Mouse (Mus musculus): Measurements from ENCODE around the gene Tbxas1.

Gene Tbxas1

DNA sequence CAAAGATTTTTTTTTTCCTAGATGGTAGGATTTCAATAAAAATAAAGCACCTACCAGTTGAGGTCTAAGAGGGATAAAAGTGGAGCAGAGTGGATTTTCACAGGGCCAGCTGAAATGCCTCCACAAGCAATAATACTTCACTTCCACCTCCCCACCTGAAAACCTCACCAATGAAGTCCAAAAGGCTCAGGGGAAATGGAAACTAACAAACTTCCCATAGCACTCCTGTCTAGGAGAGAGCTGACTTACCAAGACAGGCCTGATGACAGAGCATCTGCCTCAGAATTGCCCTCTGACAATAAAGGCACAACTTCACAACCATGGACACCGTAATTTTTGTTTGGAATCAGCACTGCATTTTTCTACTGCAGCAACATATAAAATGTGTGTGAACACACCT is 15.4 kb upstream of the Tbxas1 start:
- DNase-seq (ENCODE audit: low spot score): no peak

GRCm38 (mm10) chr6:38860301-38860700 is 14.9 kb upstream of the Tbxas1 start:
- DNase-seq (ENCODE audit: low spot score): no peak

DNA sequence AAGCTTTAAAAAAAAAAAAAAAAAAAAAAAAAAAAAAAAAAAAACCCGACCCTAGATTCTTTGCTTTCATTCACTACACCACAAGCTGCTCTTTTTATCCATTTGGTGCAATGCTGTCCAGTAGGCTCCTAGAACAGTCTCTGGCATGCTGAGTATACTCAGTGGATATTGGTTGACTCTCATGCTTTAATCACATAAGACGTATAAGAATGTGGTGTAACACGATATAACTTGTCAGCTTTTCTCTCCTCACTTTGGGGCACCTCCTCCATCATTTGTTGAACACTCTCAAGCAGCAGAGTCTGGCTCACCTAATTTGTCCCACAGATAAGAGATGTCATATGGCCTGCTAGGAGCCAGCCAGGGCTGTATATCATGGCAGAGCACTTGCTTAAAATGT is 11.6 kb upstream of the Tbxas1 start:
- DNase-seq (ENCODE audit: low spot score): no peak

DNA sequence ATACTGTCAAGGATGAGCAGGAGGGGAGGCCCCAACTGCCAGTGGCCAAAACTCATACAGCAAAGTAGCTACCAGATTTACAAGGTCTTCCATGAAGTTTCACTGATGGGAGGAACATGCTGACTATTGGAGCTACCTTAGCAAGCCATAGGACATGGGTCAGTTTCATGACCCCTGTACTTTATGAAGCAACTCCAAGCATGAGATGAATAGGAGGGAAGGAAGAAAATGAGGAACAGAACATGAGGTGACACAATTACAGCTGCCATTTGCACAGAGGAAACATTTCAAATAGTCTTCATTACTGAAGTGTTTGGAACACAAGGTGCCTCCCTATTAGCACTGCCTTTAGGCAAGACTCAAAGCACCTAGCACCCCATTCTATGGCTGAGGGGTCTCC is 9.4 kb upstream of the Tbxas1 start:
- no peak for DNase-seq (ENCODE audit: low spot score)

DNA sequence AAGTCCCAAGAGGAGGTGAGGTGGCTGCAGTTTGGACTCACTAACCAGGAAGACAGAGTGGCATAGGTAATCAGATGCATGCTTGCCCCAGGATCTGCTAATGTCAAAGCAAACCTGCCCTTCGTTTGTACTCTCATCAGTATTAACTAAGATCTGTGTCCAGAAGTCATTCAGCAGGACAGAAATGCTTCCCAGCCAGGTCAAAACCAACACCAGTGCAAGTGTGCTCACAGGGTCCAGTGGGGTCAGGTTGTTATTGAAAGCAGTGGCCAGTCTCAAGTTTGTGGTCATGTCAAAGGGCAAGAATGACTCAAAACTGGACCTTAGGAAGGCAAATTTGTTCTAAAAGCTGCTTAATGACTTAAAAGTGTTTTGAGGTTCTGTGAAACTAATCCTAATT is 8.8 kb upstream of the Tbxas1 start:
- no peak for DNase-seq (ENCODE audit: low spot score)

GRCm38 (mm10) chr6:38866761-38867160 is 8.4 kb upstream of the Tbxas1 start:
- DNase-seq (ENCODE audit: low spot score): no peak

- no peak for DNase-seq (ENCODE audit: low spot score)
Measured at GRCm38 (mm10) chr6:38867291-38867690, 7.9 kb upstream of the Tbxas1 start.

- DNase-seq (ENCODE audit: low spot score): no peak
Measured at GRCm38 (mm10) chr6:38868974-38869373, 6.2 kb upstream of the Tbxas1 start.

- DNase-seq (ENCODE audit: low spot score): no peak
Measured at GRCm38 (mm10) chr6:38870070-38870469, 5.1 kb upstream of the Tbxas1 start.

DNA sequence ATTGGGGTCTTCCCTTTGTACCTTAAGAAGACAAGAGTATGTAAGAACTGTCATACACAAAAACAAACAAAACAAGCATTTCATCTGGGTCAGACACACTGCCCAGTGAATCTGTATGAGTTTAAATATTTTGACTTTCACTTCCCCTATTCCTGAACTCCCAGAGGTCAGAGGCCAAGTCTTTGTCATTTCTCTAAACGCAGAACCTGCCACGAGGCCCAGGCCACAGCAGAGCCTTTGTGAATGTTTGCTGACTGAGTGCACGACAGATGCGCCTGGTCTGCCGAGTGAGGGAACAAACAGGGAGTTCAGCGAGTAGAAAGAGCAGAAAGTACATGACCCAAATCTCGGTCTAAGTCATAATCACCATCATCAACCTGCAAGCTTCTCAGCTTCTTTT is 4.2 kb upstream of the Tbxas1 start:
- DNase-seq (ENCODE audit: low spot score): no peak

DNA sequence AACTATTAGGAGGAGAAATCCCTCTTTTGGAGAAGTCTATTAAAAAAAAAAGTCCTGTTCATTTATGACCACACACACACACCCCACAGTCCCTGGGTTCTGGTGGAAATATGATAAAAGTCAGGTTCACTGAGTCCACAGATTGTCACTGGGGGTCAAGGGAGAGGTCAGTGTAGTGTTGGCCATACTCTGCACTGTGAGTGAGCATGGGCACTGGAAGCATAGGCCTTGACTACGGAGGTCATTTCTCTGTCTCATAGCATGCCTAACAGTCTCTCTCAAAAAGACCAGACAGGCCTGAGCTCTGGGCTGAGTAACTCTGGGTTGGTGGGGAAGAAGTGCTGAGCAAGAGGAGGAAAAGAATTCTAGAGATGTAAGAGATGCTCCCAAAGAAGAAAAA is 1.9 kb upstream of the Tbxas1 start:
- DNase-seq (ENCODE audit: low spot score): no peak

- peak; percentile 74 for DNase-seq (ENCODE audit: low spot score)
Measured at GRCm38 (mm10) chr6:38874035-38874434, 1.2 kb upstream of the Tbxas1 start.

DNA sequence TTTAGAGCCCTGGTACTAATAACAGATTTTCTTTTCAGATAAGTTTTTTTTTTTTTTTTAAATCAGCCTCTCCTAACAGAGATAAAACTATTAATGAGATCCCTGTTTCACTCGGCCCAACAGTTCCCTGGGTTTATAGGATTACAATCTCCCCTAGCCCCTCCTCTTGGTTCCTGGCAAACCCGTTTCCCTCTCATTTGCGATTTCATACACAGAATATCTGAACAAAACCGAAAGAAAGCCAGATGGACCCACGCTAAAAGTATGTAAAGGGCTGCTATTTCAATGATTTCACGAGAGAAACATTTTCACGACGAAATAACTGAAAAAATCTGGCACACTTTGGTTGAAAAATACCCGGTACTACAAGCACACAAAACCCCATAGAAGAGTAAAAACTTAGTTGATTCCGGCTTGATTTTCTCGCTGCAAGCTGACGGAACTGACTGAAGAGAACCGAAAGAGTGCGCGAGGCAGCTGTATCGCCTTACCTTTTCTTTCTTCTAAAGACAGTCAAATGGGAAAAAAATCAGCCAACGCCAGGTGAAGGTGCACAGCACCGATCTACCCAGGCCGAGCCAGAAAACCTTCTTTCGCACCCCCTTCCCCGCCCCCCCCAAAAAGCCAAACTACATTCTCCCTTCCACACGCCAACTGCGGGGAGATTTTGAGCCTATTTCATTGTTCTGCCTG is 493 bp upstream of the Tbxas1 start:
- no peak for DNase-seq (ENCODE audit: low spot score)

DNA sequence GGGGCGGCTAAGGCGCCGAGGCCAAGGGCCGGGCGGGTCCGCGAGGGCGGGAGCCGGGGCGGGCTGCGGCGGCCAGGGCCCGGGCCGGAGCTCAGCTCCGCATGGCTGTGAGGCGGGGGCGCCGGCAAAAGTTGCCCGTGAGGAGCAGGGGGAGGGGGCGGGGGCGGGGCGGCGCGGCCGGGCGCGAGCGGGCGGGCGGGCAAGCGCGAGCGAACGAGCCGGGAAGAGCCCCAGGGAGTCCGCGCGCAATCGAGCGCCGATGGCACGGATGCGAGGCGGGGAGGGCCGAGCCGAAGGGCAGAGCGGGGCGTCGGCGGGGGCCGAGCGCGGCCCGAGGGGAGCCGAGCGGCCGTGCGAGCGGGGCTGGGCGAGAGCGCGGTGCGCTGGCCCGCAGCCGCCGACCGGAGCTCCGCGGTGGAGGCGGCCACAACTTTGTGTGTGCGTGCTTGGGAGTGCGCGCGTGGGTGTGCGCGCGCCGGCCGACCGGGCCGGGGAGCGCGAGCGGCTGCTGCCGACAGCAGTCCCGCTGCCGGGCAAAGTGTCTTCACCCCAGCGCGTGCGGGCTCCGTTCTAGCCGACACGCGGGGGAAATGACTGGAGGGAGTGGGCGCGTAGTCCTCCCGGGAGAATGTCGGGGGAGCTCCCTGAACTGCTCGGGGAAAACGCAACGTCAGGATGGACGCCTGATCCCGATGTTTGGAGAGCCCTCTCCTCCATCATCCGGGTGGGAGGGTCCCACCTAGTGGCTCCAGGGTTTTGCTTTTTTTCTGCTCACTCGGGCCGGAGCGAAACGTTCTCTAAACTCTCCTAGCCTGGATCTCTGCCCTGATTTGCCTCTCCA is 1.1 kb downstream of the Tbxas1 start, which contains the start of gene Hipk2:
TSS of gene Hipk2 (minus strand) at position 95 of the 841 bp plus-strand sequence.
- peak; percentile 78 for DNase-seq (ENCODE audit: low spot score)

- DNase-seq (ENCODE audit: low spot score): no peak
Measured at GRCm38 (mm10) chr6:38877674-38878073, 2.5 kb downstream of the Tbxas1 start.

GRCm38 (mm10) chr6:38881468-38881867 is 6.3 kb downstream of the Tbxas1 start:
- DNase-seq (ENCODE audit: low spot score): no peak

GRCm38 (mm10) chr6:38881975-38882374 is 6.8 kb downstream of the Tbxas1 start:
- DNase-seq (ENCODE audit: low spot score): no peak

- DNase-seq (ENCODE audit: low spot score): peak; percentile 26
Measured at GRCm38 (mm10) chr6:38882728-38883171, 7.5 kb downstream of the Tbxas1 start.

GRCm38 (mm10) chr6:38884482-38884881 is 9.3 kb downstream of the Tbxas1 start:
- DNase-seq (ENCODE audit: low spot score): no peak

DNA sequence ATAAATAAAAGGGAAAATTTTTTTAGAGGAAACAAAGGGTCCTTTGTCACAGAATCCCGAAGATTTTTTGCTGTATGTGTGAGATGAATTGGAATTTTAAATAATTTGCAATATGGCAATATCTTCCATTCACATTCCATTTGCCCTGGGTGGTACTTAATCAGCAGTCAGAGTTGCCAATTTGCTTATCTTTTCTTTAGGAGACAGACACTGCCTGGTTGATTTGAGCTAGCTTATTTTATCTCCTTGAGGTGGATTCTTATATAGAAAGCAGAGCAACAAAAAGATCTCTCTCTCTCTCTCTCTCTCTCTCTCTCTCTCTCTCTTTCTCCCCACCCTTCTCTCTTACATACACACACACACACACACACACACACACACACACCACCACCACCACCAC is 9.9 kb downstream of the Tbxas1 start:
- no peak for DNase-seq (ENCODE audit: low spot score)

DNA sequence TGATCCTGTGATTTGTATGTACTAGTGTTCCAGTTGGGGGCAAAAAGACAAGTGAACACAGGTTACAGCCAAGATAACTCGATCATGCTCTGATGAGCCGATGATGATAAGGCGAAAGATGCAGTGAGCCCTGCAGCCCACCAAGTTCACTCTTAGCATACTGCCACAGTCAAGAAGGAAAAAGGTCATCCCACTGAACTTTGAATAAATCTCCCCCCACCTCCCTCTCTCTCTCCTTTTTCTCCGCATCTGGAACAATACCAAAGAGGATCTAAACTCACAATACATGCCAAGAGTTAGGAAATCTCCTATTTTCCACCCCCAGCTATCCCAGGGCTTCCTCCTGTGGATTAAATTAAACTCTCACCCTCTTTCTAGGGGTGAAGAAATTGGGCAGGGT is 12.2 kb downstream of the Tbxas1 start:
- DNase-seq (ENCODE audit: low spot score): no peak

- no peak for DNase-seq (ENCODE audit: low spot score)
Measured at GRCm38 (mm10) chr6:38889156-38889555, 14.0 kb downstream of the Tbxas1 start.

GRCm38 (mm10) chr6:38892017-38892416 is 16.8 kb downstream of the Tbxas1 start:
- no peak for DNase-seq (ENCODE audit: low spot score)
